Mouse (Mus musculus) ES-E14 (cell line): Measurements from ENCODE around the gene Evi2b.

ENCODE experiments used
- CHD2 ChIP-seq: IDR thresholded peaks from 2 replicates; pipeline ENCODE4 v1.6.1; 2014; ENCODE audit warnings: mild to moderate bottlenecking, low read depth, low read length, inconsistent platforms
- HCFC1 ChIP-seq: IDR thresholded peaks from 2 replicates; pipeline ENCODE4 v1.6.1; 2012; ENCODE audit warnings: low read length, inconsistent platforms, borderline replicate concordance; ENCODE audit not compliant: insufficient read depth
- MAFK ChIP-seq: IDR thresholded peaks from 2 replicates; pipeline ENCODE4 v1.6.1; 2014; ENCODE audit warnings: mild to moderate bottlenecking, low read depth, low read length, inconsistent platforms; ENCODE audit not compliant: insufficient read depth
- ZC3H11A ChIP-seq: IDR thresholded peaks from 2 replicates; pipeline ENCODE4 v1.6.1; 2012; ENCODE audit warnings: low read depth, mild to moderate bottlenecking, inconsistent platforms, low read length, borderline replicate concordance
- ZNF384 ChIP-seq: IDR thresholded peaks from 2 replicates; pipeline ENCODE4 v1.6.1; 2012; ENCODE audit warnings: low read depth, low read length, inconsistent platforms

DNA sequence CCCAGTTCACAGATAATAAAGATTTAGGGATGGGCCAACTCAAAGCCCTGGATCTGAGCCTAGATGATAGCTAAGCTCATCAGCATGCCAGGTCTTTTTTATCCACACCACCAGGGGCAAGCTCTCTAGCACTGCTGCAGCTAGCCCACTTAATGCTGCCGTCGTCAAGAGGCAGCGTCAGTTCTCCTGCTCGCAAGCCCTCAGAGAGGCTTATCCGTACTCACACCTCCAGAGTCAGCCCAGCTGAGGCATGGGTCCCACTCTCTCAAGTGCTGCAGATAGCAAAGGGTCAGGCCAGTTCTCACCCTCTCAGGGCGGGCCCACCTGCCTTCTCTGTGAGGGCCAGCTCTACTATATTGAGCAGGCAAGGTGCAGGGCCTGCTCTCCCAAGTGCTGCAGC lies 9.7 kb upstream of the Evi2b start:
- TF ChIP-seq CHD2: no peak
- no peak for TF ChIP-seq ZC3H11A
- TF ChIP-seq HCFC1: no peak
- TF ChIP-seq ZNF384: no peak
- TF ChIP-seq MAFK: no peak
